Mouse (Mus musculus) E14TG2a.4 (cell line): ENCODE measurements around the gene Degs2.

Experiments used
- CTCF ChIP-seq: conservative IDR thresholded peaks from 2 replicates; pipeline ENCODE4 v1.5.1; 2014; ENCODE audit warnings: low read length
- NANOG ChIP-seq: IDR thresholded peaks from 2 replicates; pipeline ENCODE4 v1.6.1; 2014; ENCODE audit warnings: borderline replicate concordance, low read length, mixed read lengths
- POU5F1 ChIP-seq: IDR thresholded peaks from 2 replicates; pipeline ENCODE4 v1.6.1; 2014; ENCODE audit warnings: low read length, borderline replicate concordance

DNA sequence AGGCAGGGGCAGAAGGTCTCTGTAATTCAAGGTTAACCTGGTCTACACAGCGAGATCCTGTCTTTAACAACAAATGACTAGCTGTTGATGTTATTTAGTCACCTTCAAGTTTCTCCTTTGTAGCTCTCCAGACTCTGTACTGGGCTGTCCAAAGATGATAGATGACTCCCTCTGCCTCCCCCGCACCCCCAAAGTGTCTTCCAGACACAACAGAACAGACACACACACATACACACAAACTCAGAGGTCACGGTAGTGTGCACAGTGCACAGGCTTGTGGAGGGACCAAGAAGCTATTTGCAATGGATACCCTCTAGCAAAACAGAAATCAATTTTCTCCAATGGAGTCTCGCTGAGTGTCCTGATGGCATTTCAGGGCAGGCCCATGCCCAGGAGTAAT lies 40.1 kb upstream of the Degs2 start:
- no peak for TF ChIP-seq CTCF
- TF ChIP-seq POU5F1, result no peak
- no peak for TF ChIP-seq NANOG
